Mouse (Mus musculus): Measurements from ENCODE around the gene Ccni. TPM values are rescaled to one million over a fixed set of nuclear protein-coding genes. Genes with fewer than 3 reads are reported as not detected.

Ccni gene
- polyA plus RNA-seq, 1 experiment from 2014 or later = 107 TPM

GRCm38 (mm10) chr5:93207006-93207348 lies 682 bp upstream of the Ccni start:
- H3K9ac ChIP-seq (ENCODE audit: low read length) = peak overlapping the region; percentile 97
- 2% methylated on average over 6 of the region's 6 CpGs for WGBS
- H3K4me2 ChIP-seq (ENCODE audit: low read depth, low read length) = peak overlapping the region; percentile 63
- H3K4me1 ChIP-seq (replicated peaks; ENCODE audit: control insufficient read depth, insufficient read depth, low read length) = peaks cover 10% of the 10 kb centered on the region
- no peaks in the 10 kb centered on the region for H3K36me3 ChIP-seq (ENCODE audit: control insufficient read depth, insufficient read depth, low read length)
- no peaks in the 10 kb centered on the region for H3K9me3 ChIP-seq (ENCODE audit: control insufficient read depth, low read length)
- peak overlapping the region; percentile 88 for H3K4me3 ChIP-seq (ENCODE audit: low read length)
- peak overlapping the region; percentile 97 for H3K27ac ChIP-seq (ENCODE audit: low read length)
- peak; percentile 11 for ATAC-seq (ENCODE audit: low read depth)
- H3K27me3 ChIP-seq (ENCODE audit: control insufficient read depth, insufficient read depth, low read depth, low read length) = no peaks in the 10 kb centered on the region

DNA sequence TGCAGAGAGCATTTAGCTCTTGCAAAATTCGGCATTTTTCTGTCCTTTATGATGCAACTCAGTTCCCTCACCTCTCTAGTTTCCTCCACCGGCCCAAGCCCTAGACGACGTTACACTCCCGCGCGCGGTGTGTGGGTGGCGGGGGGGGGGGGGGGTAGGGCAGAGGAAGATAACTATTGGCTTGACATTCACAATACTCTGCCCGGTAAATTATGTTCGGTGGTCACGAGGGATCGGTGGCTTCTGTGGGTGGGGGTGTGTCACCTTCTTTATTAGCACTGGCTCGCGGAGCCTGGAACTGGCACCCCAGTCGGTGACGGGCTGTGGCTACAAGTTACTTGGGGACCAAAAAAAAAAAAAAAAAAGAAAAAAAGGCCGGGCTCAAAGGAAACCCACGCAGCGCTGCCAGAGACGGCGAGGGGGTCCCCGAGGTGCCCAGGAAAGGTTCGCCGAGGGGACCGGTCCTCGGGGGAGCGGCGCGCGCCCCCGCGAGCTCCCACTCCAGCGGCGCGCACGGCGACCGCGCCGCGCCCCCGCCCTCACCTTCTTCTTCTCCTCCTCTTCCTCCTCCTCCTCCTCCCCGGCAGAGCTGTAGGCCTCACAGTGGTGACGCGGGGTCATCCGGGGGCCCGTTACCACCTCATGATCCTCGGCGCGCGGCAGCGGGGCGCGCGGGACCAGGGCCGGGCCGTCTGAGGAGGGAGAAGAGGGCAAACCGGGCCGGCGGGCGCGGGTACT lies 755 bp downstream of the Ccni start:
- WGBS = 0% methylated on average over 48 of the region's 63 CpGs

DNA sequence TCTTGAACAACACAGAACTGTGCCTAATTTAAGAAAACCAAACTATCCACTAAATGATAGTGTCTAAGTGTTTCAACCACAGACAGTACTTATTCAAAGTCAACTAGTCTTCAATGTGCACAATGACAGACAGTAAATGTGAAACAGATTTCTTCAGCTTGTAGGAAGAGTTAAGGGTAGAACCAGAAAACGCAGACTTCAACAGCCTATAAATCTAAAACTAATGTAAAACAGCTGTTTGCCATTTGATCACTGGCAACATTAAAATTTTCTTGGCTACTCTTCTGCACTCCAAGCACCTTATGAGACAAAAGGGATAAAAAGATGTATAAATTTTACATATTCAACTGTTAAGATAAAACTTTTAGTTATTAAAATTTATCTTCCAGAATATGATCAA lies 5.1 kb downstream of the Ccni start:
- H3K27me3 ChIP-seq (ENCODE audit: control insufficient read depth, insufficient read depth, low read depth, low read length) = no peaks in the 10 kb centered on the region
- H3K36me3 ChIP-seq (ENCODE audit: control insufficient read depth, insufficient read depth, low read length) = peaks cover 16% of the 10 kb centered on the region
- no peaks in the 10 kb centered on the region for H3K9me3 ChIP-seq (ENCODE audit: control insufficient read depth, low read length)
- ATAC-seq (ENCODE audit: low read depth) = no peak
- no peak overlapping the region for H3K9ac ChIP-seq (ENCODE audit: low read length)
- H3K4me1 ChIP-seq (replicated peaks; ENCODE audit: control insufficient read depth, insufficient read depth, low read length) = peaks cover 6% of the 10 kb centered on the region
- H3K4me3 ChIP-seq (ENCODE audit: low read length) = no peak overlapping the region
- WGBS = 66% methylated on average over 1 of the region's 1 CpGs
- H3K27ac ChIP-seq (ENCODE audit: low read length) = no peak overlapping the region
- no peak overlapping the region for H3K4me2 ChIP-seq (ENCODE audit: low read depth, low read length)

More for the DNA sequence above, 755 bp downstream of the Ccni start:
- Histone ChIP-seq H3K9me3 (ENCODE audit: control insufficient read depth, low read length) (no peaks in the 10 kb centered on the region), H3K4me1 (replicated peaks; ENCODE audit: control insufficient read depth, insufficient read depth, low read length) (peaks cover 10% of the 10 kb centered on the region), H3K27me3 (ENCODE audit: control insufficient read depth, insufficient read depth, low read depth, low read length) (no peaks in the 10 kb centered on the region), H3K36me3 (ENCODE audit: control insufficient read depth, insufficient read depth, low read length) (peaks cover 6% of the 10 kb centered on the region), H3K4me3 (ENCODE audit: low read length) (peak overlapping the region; percentile 88), H3K4me2 (ENCODE audit: low read depth, low read length) (peak overlapping the region; percentile 86), H3K9ac (ENCODE audit: low read length) (peak overlapping the region; percentile 97), H3K27ac (ENCODE audit: low read length) (peak overlapping the region; percentile 97)
- peak; percentile 57 for ATAC-seq (ENCODE audit: low read depth)

DNA sequence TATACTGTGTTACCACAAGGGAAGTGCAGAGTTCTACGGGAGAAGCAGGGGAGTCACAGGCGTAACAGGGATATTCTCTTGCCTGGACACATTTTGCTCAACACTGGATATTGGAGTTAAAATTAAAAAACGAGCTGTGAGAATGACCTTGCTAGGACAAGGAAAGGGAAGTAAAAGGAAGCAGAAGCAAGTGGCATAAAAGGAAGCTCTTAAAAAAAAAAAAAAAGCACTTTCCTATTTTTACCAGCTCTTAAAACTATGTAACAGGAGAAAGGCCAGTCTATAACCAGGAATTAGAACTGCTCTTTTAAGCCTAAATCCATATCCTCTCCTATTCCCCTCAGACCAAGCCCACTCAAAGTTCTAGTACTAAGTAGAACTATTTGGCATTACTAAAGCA lies 8.1 kb downstream of the Ccni start:
- no peak overlapping the region for H3K4me3 ChIP-seq (ENCODE audit: low read length)
- H3K36me3 ChIP-seq (ENCODE audit: control insufficient read depth, insufficient read depth, low read length) = peaks cover 18% of the 10 kb centered on the region
- H3K27me3 ChIP-seq (ENCODE audit: control insufficient read depth, insufficient read depth, low read depth, low read length) = no peaks in the 10 kb centered on the region
- no peaks in the 10 kb centered on the region for H3K9me3 ChIP-seq (ENCODE audit: control insufficient read depth, low read length)
- no peak for ATAC-seq (ENCODE audit: low read depth)
- 81% methylated on average over 3 of the region's 3 CpGs for WGBS
- H3K4me2 ChIP-seq (ENCODE audit: low read depth, low read length) = no peak overlapping the region
- no peak overlapping the region for H3K27ac ChIP-seq (ENCODE audit: low read length)
- no peaks in the 10 kb centered on the region for H3K4me1 ChIP-seq (replicated peaks; ENCODE audit: control insufficient read depth, insufficient read depth, low read length)
- no peak overlapping the region for H3K9ac ChIP-seq (ENCODE audit: low read length)

DNA sequence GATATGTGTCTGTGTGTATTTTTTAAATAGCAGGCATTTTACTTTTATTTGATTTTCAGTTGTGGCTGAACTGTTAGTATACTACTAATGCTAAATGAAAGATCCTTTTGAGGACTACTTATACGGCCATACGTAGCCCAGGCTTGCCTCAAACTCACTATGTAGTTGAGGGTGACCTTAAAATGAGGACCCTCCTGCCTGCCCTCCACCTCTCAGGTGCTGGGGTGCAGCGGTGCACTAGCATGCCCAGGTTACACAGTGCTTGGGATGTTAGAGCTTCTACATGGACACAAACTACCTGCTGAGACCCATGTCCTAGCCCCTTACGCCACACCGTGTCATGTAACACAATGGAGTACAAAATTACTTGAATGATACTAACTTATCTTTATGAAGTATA lies 15.9 kb downstream of the Ccni start:
- H3K4me1 ChIP-seq (replicated peaks; ENCODE audit: control insufficient read depth, insufficient read depth, low read length) = no peaks in the 10 kb centered on the region
- no peaks in the 10 kb centered on the region for H3K9me3 ChIP-seq (ENCODE audit: control insufficient read depth, low read length)
- no peaks in the 10 kb centered on the region for H3K27me3 ChIP-seq (ENCODE audit: control insufficient read depth, insufficient read depth, low read depth, low read length)
- 96% methylated on average over 5 of the region's 5 CpGs for WGBS
- H3K4me2 ChIP-seq (ENCODE audit: low read depth, low read length) = no peak overlapping the region
- H3K4me3 ChIP-seq (ENCODE audit: low read length) = no peak overlapping the region
- no peak overlapping the region for H3K27ac ChIP-seq (ENCODE audit: low read length)
- H3K36me3 ChIP-seq (ENCODE audit: control insufficient read depth, insufficient read depth, low read length) = peaks cover 17% of the 10 kb centered on the region
- ATAC-seq (ENCODE audit: low read depth) = no peak
- no peak overlapping the region for H3K9ac ChIP-seq (ENCODE audit: low read length)

DNA sequence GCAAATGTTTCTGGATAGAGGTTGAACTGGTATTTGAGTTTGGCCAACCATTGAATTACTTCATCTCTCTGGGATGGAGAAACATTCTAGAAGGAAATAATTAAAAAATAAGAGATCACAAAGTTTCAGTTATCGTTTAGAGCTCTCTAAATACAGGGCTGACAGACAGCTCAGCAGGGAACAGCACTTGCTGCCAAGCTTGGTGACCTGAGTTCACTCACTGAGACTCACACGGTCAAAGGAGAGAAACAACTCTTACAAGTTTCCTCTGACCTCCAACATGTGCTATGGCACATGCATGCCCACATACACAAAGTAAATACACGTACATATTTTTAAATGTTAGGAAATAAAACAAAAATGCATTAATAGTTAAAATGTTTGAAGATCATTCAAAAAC lies 16.7 kb downstream of the Ccni start:
- Histone ChIP-seq H3K4me3 (ENCODE audit: low read length) (no peak overlapping the region), H3K4me2 (ENCODE audit: low read depth, low read length) (no peak overlapping the region), H3K27me3 (ENCODE audit: control insufficient read depth, insufficient read depth, low read depth, low read length) (no peaks in the 10 kb centered on the region), H3K9me3 (ENCODE audit: control insufficient read depth, low read length) (no peaks in the 10 kb centered on the region), H3K4me1 (replicated peaks; ENCODE audit: control insufficient read depth, insufficient read depth, low read length) (no peaks in the 10 kb centered on the region), H3K36me3 (ENCODE audit: control insufficient read depth, insufficient read depth, low read length) (peaks cover 23% of the 10 kb centered on the region), H3K27ac (ENCODE audit: low read length) (no peak overlapping the region), H3K9ac (ENCODE audit: low read length) (no peak overlapping the region)
- whole genome bisulfite sequencing = 70% methylated on average over 3 of the region's 3 CpGs
- ATAC-seq (ENCODE audit: low read depth) = no peak

DNA sequence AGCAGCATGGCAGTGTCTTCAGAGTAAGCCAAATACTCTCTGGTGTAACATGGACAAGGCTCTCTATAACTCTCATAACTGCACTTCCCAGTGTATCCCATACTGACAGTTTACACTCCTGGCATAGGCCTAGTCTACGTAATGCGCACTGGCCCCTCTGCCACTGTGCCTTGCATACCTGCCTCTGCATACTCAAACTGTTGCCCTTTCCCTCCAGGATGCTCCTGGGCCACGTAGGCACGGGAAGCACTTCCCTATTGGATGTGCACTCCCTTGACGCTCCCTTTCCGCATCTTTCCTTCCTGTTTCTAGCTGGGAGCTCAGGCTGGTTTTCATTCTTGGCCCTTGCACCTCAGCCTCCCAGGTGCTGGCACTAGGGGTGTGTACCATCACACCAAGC lies 21.7 kb downstream of the Ccni start:
- H3K9me3 ChIP-seq (ENCODE audit: control insufficient read depth, low read length) = no peaks in the 10 kb centered on the region
- no peak overlapping the region for H3K4me2 ChIP-seq (ENCODE audit: low read depth, low read length)
- no peak for ATAC-seq (ENCODE audit: low read depth)
- no peaks in the 10 kb centered on the region for H3K4me1 ChIP-seq (replicated peaks; ENCODE audit: control insufficient read depth, insufficient read depth, low read length)
- 87% methylated on average over 6 of the region's 6 CpGs for WGBS
- H3K27me3 ChIP-seq (ENCODE audit: control insufficient read depth, insufficient read depth, low read depth, low read length) = no peaks in the 10 kb centered on the region
- peaks cover 26% of the 10 kb centered on the region for H3K36me3 ChIP-seq (ENCODE audit: control insufficient read depth, insufficient read depth, low read length)
- no peak overlapping the region for H3K9ac ChIP-seq (ENCODE audit: low read length)
- H3K27ac ChIP-seq (ENCODE audit: low read length) = no peak overlapping the region
- H3K4me3 ChIP-seq (ENCODE audit: low read length) = no peak overlapping the region

DNA sequence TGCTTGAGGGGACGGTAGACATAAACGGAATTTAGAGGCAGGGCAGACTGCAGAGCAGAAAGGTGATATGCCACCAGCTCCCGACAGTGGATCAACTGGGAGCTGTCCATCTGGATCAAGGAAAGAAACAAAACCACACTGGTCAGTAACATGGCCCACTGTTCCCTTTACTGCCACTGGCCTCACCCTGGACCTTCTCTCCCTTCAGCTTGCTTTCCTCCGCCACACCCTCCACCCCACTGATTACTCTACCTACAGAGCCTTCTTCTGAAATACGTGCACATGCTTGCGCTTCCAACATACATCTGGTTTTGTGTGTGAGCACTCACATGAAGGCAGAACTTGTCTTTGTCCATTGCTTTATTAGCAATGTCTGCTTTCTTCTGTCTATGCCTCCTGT lies 23.0 kb downstream of the Ccni start:
- Histone ChIP-seq H3K9ac (ENCODE audit: low read length) (no peak overlapping the region), H3K27me3 (ENCODE audit: control insufficient read depth, insufficient read depth, low read depth, low read length) (no peaks in the 10 kb centered on the region), H3K27ac (ENCODE audit: low read length) (no peak overlapping the region), H3K4me1 (replicated peaks; ENCODE audit: control insufficient read depth, insufficient read depth, low read length) (no peaks in the 10 kb centered on the region), H3K4me3 (ENCODE audit: low read length) (no peak overlapping the region), H3K36me3 (ENCODE audit: control insufficient read depth, insufficient read depth, low read length) (peaks cover 26% of the 10 kb centered on the region), H3K4me2 (ENCODE audit: low read depth, low read length) (no peak overlapping the region), H3K9me3 (ENCODE audit: control insufficient read depth, low read length) (no peaks in the 10 kb centered on the region)
- ATAC-seq (ENCODE audit: low read depth) = no peak
- WGBS = 83% methylated on average over 6 of the region's 6 CpGs

GRCm38 (mm10) chr5:93180252-93180651 lies 26.0 kb downstream of the Ccni start:
- no peak overlapping the region for H3K4me2 ChIP-seq (ENCODE audit: low read depth, low read length)
- no peak overlapping the region for H3K9ac ChIP-seq (ENCODE audit: low read length)
- H3K36me3 ChIP-seq (ENCODE audit: control insufficient read depth, insufficient read depth, low read length) = peaks cover 18% of the 10 kb centered on the region
- 56% methylated on average over 2 of the region's 2 CpGs for WGBS
- peak; percentile 53; the same call in 1 of the 2 replicates for ATAC-seq (ENCODE audit: low read depth)
- H3K4me1 ChIP-seq (replicated peaks; ENCODE audit: control insufficient read depth, insufficient read depth, low read length) = no peaks in the 10 kb centered on the region
- no peak overlapping the region for H3K4me3 ChIP-seq (ENCODE audit: low read length)
- no peak overlapping the region for H3K27ac ChIP-seq (ENCODE audit: low read length)
- no peaks in the 10 kb centered on the region for H3K9me3 ChIP-seq (ENCODE audit: control insufficient read depth, low read length)
- H3K27me3 ChIP-seq (ENCODE audit: control insufficient read depth, insufficient read depth, low read depth, low read length) = no peaks in the 10 kb centered on the region

DNA sequence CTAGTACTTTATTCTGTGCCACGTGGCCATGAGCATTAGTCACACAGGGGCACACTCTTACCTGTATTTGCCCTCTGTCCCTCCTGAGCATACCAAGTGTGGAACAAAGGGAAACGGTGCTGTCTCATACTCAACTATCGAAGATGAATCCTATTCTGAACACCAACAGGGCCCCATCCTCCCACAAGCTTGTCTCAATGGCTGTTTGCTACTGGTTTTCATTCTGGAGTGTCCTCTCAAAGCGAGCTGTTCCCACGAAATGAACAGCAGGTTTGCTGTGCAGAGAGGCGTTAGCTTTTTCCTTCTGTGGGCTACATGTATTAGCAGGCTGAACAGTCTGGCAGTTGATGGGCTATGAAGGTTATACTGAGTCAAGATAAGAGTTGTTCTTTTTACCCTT lies 27.7 kb downstream of the Ccni start:
- Histone ChIP-seq H3K27me3 (ENCODE audit: control insufficient read depth, insufficient read depth, low read depth, low read length) (no peaks in the 10 kb centered on the region), H3K9me3 (ENCODE audit: control insufficient read depth, low read length) (no peaks in the 10 kb centered on the region), H3K36me3 (ENCODE audit: control insufficient read depth, insufficient read depth, low read length) (peaks cover 13% of the 10 kb centered on the region), H3K9ac (ENCODE audit: low read length) (no peak overlapping the region), H3K4me3 (ENCODE audit: low read length) (no peak overlapping the region), H3K4me2 (ENCODE audit: low read depth, low read length) (no peak overlapping the region), H3K4me1 (replicated peaks; ENCODE audit: control insufficient read depth, insufficient read depth, low read length) (no peaks in the 10 kb centered on the region), H3K27ac (ENCODE audit: low read length) (no peak overlapping the region)
- no peak for ATAC-seq (ENCODE audit: low read depth)
- 65% methylated on average over 6 of the region's 6 CpGs for WGBS
